Mouse (Mus musculus) natural killer cell, adult 2 months (primary cell): ENCODE data around the gene Gm30191.
"Not testable (repeated sequence)": the region's sequence is repeated elsewhere in the genome, so short reads cannot be mapped to it uniquely, and the experiment has no call there.

Experiments
- DNase-seq, 2 experiments: peaks; one replicate each; pipeline ENCODE4 v3.0.0; 2022; ENCODE audit warnings: low spot score in 2 of 2

Gm30191 gene

DNA sequence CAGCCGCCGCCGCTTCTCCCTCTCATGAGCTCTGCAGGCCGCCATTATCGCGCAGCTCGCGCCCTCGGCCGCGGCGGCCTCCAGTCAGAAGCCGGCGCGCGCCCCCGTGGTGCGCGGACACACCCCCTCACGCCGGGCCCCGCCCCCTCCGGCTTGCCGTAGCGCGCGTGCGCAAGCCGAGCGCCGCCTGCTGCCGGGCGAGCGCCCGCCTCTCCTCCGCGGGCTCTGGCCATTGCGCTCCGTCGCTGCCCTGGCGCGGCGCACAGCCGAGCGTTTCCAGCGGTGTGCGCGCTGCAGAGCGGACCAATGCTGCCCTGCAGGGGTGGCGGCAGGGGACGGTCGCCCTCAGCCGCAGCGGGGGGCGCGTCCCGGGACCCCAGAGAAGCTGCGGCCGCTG, 40.4 kb downstream of the Gm30191 start:
- DNase-seq, result peak; percentile 95 to 96

DNA sequence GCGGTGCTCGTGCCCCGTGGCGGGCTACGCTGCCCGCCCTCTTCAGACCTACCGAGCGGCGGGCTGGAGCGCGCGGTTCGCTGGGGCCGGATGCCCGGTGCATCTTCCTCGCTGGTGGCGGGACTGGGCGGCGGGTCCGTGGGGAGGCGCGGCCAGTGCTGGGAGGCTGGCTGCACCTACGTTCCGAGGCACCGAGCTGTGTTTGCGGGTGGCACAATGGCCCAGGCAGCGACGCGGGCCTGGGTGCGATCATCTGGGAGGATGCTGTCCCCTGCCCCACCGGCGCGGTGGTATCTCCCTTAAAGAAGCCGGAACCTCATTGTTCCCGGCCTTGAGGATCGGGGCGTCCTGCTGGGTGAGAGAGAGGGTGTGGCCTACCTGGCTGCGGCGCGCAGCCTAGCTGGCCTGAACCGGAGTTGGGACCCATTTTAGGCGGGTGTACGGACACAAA, 40.9 kb downstream of the Gm30191 start, which contains the start of gene Pdik1l:
TSS of gene Pdik1l (minus strand) at position 321 of the 451 bp plus-strand sequence.
- DNase-seq, result peak; percentile 72 to 80

DNA sequence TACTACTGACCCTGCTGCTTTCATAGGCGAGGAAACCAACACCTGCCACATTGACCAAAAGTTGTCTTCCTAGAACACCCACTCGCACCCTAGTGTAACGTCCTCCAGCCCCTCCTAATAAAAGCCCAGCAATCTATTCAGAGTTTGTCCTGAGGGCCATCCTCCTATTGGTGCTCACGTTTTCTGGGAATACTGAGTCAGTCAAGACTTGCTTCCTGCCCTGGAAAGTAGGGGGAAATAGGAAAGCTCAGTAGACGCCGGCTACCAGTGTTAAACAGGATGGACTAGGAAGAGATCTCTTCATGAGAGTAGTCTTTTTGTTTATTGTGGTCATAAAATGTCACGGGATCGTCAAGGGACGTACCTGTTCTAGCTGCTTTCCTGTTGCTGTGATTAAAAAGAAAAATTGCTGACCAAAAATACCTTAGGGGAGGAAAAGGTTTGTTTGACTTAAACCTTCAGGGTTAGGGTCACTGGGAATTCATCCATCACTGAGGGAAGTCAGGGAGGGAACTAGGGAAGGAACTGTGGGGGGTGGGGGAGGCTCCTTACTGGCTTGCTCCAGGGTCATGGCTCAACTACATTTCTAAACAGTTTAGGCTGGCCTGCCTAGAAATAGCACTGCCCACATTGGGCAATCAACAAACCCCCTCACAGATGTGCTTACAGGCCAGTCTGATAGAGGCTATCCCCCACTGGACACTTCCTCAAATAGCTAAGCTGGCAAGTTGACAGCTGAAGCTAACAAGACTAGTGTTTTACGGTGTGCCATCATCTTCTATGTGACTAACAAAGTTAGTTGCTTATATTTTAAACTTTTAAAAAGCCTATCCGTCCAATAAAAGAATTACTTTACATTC, 41.9 kb downstream of the Gm30191 start:
- no peak for DNase-seq

DNA sequence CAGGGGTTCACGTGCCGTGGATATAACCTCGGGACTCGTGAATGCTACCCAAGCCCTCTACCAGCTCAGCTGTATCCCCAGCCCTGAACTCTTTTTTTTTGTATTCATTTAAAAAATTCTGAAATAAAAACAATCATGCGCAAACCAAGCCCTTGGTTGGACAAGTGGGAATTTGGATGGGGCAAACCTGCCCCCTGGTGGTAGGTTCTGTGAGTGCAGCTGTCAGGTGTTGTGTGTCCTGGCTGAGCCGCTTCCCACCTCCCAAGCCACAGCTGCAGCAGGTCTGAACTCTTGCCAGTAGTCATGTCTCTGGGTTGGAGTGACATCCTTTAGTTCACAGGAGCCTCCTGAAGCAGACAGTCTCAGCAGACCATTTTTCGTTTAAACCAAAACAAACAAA, 45.3 kb downstream of the Gm30191 start:
- DNase-seq, result peak; percentile 69 to 81

DNA sequence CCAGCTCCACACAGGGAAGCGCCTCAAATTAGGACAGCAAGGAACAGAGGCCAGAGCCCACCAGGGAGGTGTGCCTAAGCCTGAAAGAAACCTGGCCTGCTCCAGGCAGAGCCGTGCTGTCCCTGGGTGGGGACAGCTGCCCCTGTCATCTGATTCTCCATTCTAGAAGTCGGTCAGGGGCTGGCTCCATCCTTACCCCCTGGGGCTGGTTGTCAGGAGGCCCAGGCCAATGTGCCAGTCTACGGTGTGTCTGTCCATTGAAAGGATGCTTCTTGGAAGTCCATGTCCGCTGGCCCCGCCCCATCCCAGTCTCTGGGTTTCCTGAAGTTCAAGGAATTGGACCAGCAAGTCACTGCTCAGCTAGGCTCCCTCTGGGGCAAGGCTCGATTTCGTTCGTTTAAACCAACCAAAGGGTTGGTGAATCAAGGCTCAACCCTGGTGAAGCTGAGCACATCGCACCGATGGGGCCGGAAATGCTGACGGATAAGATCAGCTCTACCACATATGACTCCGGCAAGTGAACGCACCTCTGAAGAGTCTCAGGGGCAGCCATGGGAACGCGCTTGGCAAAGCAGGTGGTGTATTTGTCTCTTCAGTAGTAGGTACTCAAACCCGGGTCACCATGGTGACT, 46.4 kb downstream of the Gm30191 start:
- DNase-seq, result no peak

DNA sequence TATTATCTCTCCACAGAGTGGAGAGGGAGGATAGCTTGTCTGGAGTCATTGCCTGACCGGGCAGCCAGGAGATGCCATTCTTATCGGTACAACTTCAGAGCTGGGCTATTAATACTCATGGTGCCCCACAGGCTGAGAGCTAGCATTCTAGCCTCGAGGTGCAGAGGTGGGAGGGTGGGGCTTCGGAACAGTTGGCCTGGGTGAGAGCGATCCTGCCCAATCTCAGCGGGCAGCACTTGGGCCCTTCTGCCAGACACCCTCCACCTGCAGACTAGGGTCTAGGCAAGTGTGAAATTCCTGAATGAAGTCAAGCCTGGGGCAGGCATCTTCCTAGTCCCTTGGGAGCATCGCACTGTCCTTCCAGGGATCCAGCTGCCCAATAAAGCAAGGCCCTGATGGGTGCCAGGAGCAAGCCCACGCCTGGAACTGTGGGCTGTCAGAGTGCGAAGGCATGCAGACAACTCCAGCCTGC, 47.0 kb downstream of the Gm30191 start:
- no peak for DNase-seq

DNA sequence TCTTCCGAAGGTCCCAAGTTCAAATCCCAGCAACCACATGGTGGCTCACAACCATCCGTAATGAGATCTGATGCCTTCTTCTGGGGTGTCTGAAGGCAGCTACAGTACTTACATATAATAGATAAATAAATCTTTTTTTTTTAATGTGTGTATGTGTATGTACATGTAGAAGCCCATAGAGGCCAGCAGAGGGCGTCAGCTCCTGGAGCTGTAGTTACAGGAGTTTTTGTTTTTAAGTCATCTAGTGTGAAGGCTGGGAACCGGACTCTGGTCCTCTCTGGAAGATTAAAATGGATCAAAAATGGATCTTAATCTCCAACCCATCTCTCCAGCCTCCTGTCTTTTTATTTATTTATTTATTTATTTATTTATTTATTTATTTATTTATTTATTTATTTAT, 49.4 kb downstream of the Gm30191 start:
- not testable (repeated sequence) for DNase-seq

DNA sequence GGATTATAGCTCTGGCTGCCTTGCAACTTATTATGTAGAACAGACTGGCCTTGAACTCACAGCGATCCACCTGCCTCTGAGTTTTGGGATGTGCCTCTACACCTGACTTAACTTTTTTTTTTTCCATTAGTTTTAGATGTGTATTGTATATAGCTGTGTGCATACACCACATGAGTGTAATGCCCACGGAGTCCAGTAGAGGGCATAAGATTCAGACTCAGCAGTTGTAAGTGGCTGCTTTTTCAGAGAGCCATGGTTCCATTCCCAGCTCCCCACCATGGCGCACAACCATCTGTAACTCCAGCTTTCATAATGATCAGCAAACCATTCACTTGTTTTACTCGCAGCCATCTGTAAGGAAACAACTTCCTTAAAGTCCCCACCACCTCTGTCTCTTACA, 49.8 kb downstream of the Gm30191 start:
- DNase-seq, result no peak

DNA sequence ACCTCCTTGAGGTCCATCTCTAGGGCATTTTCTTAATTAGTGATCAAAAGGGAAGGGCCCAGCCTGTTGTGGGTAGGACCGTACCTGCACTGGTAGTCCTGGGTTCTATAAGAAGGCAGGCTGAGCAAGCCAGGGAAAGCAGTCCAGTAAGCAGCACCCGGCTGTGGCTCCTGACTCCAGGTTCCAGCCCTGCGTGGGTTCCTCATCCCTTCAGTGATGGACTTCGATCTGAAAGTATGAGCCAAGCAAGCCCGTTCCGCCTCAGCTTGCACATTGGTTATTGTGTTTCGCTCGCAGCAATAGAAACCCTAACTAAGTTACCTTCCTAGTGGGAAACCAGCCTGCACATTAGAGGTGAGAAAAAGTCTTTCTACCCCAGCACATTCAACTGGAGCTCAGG, 50.6 kb downstream of the Gm30191 start:
- no peak for DNase-seq

DNA sequence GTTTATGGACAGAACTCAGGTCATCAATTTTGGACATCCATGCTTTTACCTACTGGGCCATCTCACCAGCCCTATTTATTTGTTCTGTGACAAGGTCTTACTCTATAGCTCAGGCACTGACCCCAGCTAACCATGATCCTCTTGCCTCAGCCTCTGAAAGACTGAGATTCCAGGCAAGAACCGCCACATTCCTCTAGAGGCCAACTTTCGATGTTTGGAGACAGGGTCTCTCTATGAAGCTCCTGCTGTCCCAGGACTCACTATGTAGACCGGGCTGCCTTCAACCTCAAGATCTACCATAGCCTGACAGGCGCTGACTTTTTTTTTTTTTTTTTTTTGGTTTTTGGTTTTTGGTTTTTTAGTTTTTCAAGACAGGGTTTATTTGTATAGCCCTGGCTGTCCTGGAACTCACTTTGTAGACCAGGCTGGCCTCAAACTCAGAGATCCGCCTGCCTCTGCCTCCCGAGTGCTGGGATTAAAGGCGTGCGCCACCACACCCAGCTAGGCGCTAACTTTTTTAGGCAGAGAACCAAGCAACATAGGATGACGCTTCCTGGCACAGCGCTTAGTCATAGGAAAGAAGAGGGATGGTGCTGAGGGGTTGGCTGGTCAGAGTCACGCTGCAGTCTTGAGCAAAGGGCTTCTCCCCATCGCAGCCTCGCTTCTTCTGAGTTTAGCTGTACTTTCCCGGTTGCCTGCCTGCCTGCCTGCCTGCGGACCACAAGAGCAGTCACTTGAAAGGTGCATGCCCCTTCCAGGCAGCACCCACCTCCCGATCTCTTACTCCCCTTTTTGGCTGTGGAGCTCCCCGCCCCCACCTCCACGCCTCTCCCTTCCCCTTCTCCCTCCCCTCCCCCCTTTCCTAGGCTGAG, 52.1 kb downstream of the Gm30191 start:
- DNase-seq, result no peak

DNA sequence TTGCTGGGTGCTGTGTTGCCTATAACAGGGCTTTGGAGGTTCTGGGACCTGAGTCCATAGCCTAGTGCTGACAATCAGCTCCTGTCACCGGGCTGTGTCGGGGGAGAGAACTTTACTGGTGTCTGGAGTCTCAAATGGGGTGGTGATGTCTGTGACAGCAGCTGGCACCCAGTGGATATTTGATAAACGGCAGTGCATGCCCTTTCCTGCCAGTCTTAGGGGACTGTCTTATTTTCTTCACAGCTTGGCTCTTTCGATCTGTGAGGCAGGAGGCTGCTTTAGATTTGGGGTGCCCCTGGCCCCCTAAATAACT, 52.7 kb downstream of the Gm30191 start:
- no peak for DNase-seq
